Mouse (Mus musculus): ENCODE data around the gene Eci2. TPM values are rescaled to one million over a fixed set of nuclear protein-coding genes. Genes with fewer than 3 reads are reported as not detected.
A peak's percentile ranks its signal among the peaks of the same experiment; 100 is the strongest.
"Not testable (repeated sequence)": the region's sequence is repeated elsewhere in the genome, so short reads cannot be mapped to it uniquely, and the experiment has no call there.

The Eci2 gene
- polyA plus RNA-seq, 1 experiment from 2014 or later: 96.4 TPM

- ATAC-seq (ENCODE audit: low read depth): no peak
- Histone ChIP-seq H3K36me3 (ENCODE audit: control insufficient read depth, insufficient read depth, low read length) (no peaks in the 10 kb centered on the region), H3K4me3 (ENCODE audit: low read depth, low read length) (no peak overlapping the region), H3K27me3 (ENCODE audit: control insufficient read depth, insufficient read depth, low read length) (no peaks in the 10 kb centered on the region), H3K9me3 (ENCODE audit: control insufficient read depth, low read length) (no peaks in the 10 kb centered on the region), H3K9ac (replicated peaks; ENCODE audit: low read depth, low read length) (no peak overlapping the region), H3K4me1 (ENCODE audit: control insufficient read depth, insufficient read depth, low read length) (peaks cover 8% of the 10 kb centered on the region), H3K4me2 (ENCODE audit: low read depth, low read length) (no peak overlapping the region), H3K27ac (ENCODE audit: low read depth, low read length) (no peak overlapping the region)
- 84% methylated on average over 2 of the region's 2 CpGs for WGBS
Observed at GRCm38 (mm10) chr13:34995925-34996324, 31.0 kb downstream of the Eci2 start.

GRCm38 (mm10) chr13:34993983-34994811 lies 32.7 kb downstream of the Eci2 start:
- ATAC-seq (ENCODE audit: low read depth): peak; percentile 98
- H3K27ac ChIP-seq (ENCODE audit: low read depth, low read length): peak overlapping the region; percentile 81
- 0 out of 2 replicates have a peak, but pooled peaks cover 3% of the 10 kb centered on the region for H3K36me3 ChIP-seq (ENCODE audit: control insufficient read depth, insufficient read depth, low read length)
- H3K4me1 ChIP-seq (ENCODE audit: control insufficient read depth, insufficient read depth, low read length): peaks cover 8% of the 10 kb centered on the region
- peak overlapping the region; percentile 71 for H3K4me2 ChIP-seq (ENCODE audit: low read depth, low read length)
- no peaks in the 10 kb centered on the region for H3K27me3 ChIP-seq (ENCODE audit: control insufficient read depth, insufficient read depth, low read length)
- H3K4me3 ChIP-seq (ENCODE audit: low read depth, low read length): peak overlapping the region; percentile 61
- H3K9me3 ChIP-seq (ENCODE audit: control insufficient read depth, low read length): no peaks in the 10 kb centered on the region
- peak overlapping the region; percentile 76 for H3K9ac ChIP-seq (replicated peaks; ENCODE audit: low read depth, low read length)
- WGBS: under 1% methylated on average over 33 of the region's 33 CpGs

GRCm38 (mm10) chr13:34993595-34993982 lies 33.3 kb downstream of the Eci2 start:
- Histone ChIP-seq H3K27ac (ENCODE audit: low read depth, low read length) (peak overlapping the region; percentile 81), H3K9ac (replicated peaks; ENCODE audit: low read depth, low read length) (peak overlapping the region; percentile 76), H3K4me3 (ENCODE audit: low read depth, low read length) (peak overlapping the region; percentile 61), H3K4me2 (ENCODE audit: low read depth, low read length) (peak overlapping the region; percentile 71), H3K36me3 (ENCODE audit: control insufficient read depth, insufficient read depth, low read length) (0 out of 2 replicates have a peak, but pooled peaks cover 4% of the 10 kb centered on the region), H3K9me3 (ENCODE audit: control insufficient read depth, low read length) (no peaks in the 10 kb centered on the region), H3K4me1 (ENCODE audit: control insufficient read depth, insufficient read depth, low read length) (peaks cover 8% of the 10 kb centered on the region), H3K27me3 (ENCODE audit: control insufficient read depth, insufficient read depth, low read length) (no peaks in the 10 kb centered on the region)
- peak; percentile 57 for ATAC-seq (ENCODE audit: low read depth)
- 1% methylated on average over 22 of the region's 22 CpGs for WGBS

- Histone ChIP-seq H3K36me3 (ENCODE audit: control insufficient read depth, insufficient read depth, low read length) (0 out of 2 replicates have a peak, but pooled peaks cover 6% of the 10 kb centered on the region), H3K27ac (ENCODE audit: low read depth, low read length) (no peak overlapping the region), H3K4me1 (ENCODE audit: control insufficient read depth, insufficient read depth, low read length) (peaks cover 8% of the 10 kb centered on the region), H3K9me3 (ENCODE audit: control insufficient read depth, low read length) (no peaks in the 10 kb centered on the region), H3K4me3 (ENCODE audit: low read depth, low read length) (peak overlapping the region; percentile 61), H3K27me3 (ENCODE audit: control insufficient read depth, insufficient read depth, low read length) (no peaks in the 10 kb centered on the region), H3K9ac (replicated peaks; ENCODE audit: low read depth, low read length) (no peak overlapping the region; the same call in 1 of the 2 replicates), H3K4me2 (ENCODE audit: low read depth, low read length) (peak overlapping the region; percentile 71)
- WGBS: 85% methylated on average over 4 of the region's 4 CpGs
- ATAC-seq (ENCODE audit: low read depth): no peak
Observed at GRCm38 (mm10) chr13:34993085-34993484, 33.8 kb downstream of the Eci2 start.

GRCm38 (mm10) chr13:34991581-34992273 lies 35.2 kb downstream of the Eci2 start:
- H3K9me3 ChIP-seq (ENCODE audit: control insufficient read depth, low read length): no peaks in the 10 kb centered on the region
- H3K4me3 ChIP-seq (ENCODE audit: low read depth, low read length): no peak overlapping the region
- H3K27me3 ChIP-seq (ENCODE audit: control insufficient read depth, insufficient read depth, low read length): no peaks in the 10 kb centered on the region
- H3K36me3 ChIP-seq (ENCODE audit: control insufficient read depth, insufficient read depth, low read length): peaks cover 18% of the 10 kb centered on the region; the same call in 1 of the 2 replicates
- H3K4me1 ChIP-seq (ENCODE audit: control insufficient read depth, insufficient read depth, low read length): peaks cover 8% of the 10 kb centered on the region
- no peak overlapping the region for H3K27ac ChIP-seq (ENCODE audit: low read depth, low read length)
- ATAC-seq (ENCODE audit: low read depth): no peak
- H3K9ac ChIP-seq (replicated peaks; ENCODE audit: low read depth, low read length): no peak overlapping the region
- no peak overlapping the region for H3K4me2 ChIP-seq (ENCODE audit: low read depth, low read length)
- WGBS: 72% methylated on average over 4 of the region's 4 CpGs

GRCm38 (mm10) chr13:34983479-34983878 lies 43.4 kb downstream of the Eci2 start:
- not testable (repeated sequence) for H3K27me3 ChIP-seq (ENCODE audit: control insufficient read depth, insufficient read depth, low read length); H3K4me1 ChIP-seq (ENCODE audit: control insufficient read depth, insufficient read depth, low read length); H3K9ac ChIP-seq (replicated peaks; ENCODE audit: low read depth, low read length); ATAC-seq (ENCODE audit: low read depth); H3K4me2 ChIP-seq (ENCODE audit: low read depth, low read length); H3K27ac ChIP-seq (ENCODE audit: low read depth, low read length); H3K4me3 ChIP-seq (ENCODE audit: low read depth, low read length); H3K9me3 ChIP-seq (ENCODE audit: control insufficient read depth, low read length)
- H3K36me3 ChIP-seq (ENCODE audit: control insufficient read depth, insufficient read depth, low read length): peaks cover 35% of the 10 kb centered on the region
- WGBS: 100% methylated on average over 1 of the region's 1 CpGs

GRCm38 (mm10) chr13:34978635-34979034 lies 48.3 kb downstream of the Eci2 start:
- not testable (repeated sequence) for H3K27me3 ChIP-seq (ENCODE audit: control insufficient read depth, insufficient read depth, low read length); H3K9me3 ChIP-seq (ENCODE audit: control insufficient read depth, low read length); H3K27ac ChIP-seq (ENCODE audit: low read depth, low read length); H3K9ac ChIP-seq (replicated peaks; ENCODE audit: low read depth, low read length); H3K4me2 ChIP-seq (ENCODE audit: low read depth, low read length); ATAC-seq (ENCODE audit: low read depth); H3K4me3 ChIP-seq (ENCODE audit: low read depth, low read length); H3K4me1 ChIP-seq (ENCODE audit: control insufficient read depth, insufficient read depth, low read length)
- peaks cover 33% of the 10 kb centered on the region for H3K36me3 ChIP-seq (ENCODE audit: control insufficient read depth, insufficient read depth, low read length)
- WGBS: 73% methylated on average over 5 of the region's 5 CpGs

- WGBS: 96% methylated on average over 3 of the region's 3 CpGs
- H3K9me3 ChIP-seq (ENCODE audit: control insufficient read depth, low read length): no peaks in the 10 kb centered on the region
- ATAC-seq (ENCODE audit: low read depth): no peak
- no peak overlapping the region for H3K9ac ChIP-seq (replicated peaks; ENCODE audit: low read depth, low read length)
- no peak overlapping the region for H3K4me3 ChIP-seq (ENCODE audit: low read depth, low read length)
- no peak overlapping the region for H3K27ac ChIP-seq (ENCODE audit: low read depth, low read length)
- no peaks in the 10 kb centered on the region for H3K27me3 ChIP-seq (ENCODE audit: control insufficient read depth, insufficient read depth, low read length)
- H3K4me1 ChIP-seq (ENCODE audit: control insufficient read depth, insufficient read depth, low read length): no peaks in the 10 kb centered on the region
- H3K4me2 ChIP-seq (ENCODE audit: low read depth, low read length): no peak overlapping the region
- H3K36me3 ChIP-seq (ENCODE audit: control insufficient read depth, insufficient read depth, low read length): peaks cover 33% of the 10 kb centered on the region
Observed at GRCm38 (mm10) chr13:34977410-34977809, 49.5 kb downstream of the Eci2 start.

GRCm38 (mm10) chr13:34976116-34976515 lies 50.8 kb downstream of the Eci2 start:
- ATAC-seq (ENCODE audit: low read depth): no peak
- no peak overlapping the region for H3K4me2 ChIP-seq (ENCODE audit: low read depth, low read length)
- H3K9me3 ChIP-seq (ENCODE audit: control insufficient read depth, low read length): no peaks in the 10 kb centered on the region
- H3K4me3 ChIP-seq (ENCODE audit: low read depth, low read length): no peak overlapping the region
- WGBS: over 99% methylated on average over 4 of the region's 4 CpGs
- H3K9ac ChIP-seq (replicated peaks; ENCODE audit: low read depth, low read length): no peak overlapping the region
- peaks cover 33% of the 10 kb centered on the region for H3K36me3 ChIP-seq (ENCODE audit: control insufficient read depth, insufficient read depth, low read length)
- H3K27me3 ChIP-seq (ENCODE audit: control insufficient read depth, insufficient read depth, low read length): no peaks in the 10 kb centered on the region
- no peaks in the 10 kb centered on the region for H3K4me1 ChIP-seq (ENCODE audit: control insufficient read depth, insufficient read depth, low read length)
- no peak overlapping the region for H3K27ac ChIP-seq (ENCODE audit: low read depth, low read length)

Measured in neural tube, embryonic 14.5 days (tissue).